Mouse (Mus musculus): ENCODE data around the gene Ubxn11.

- TF ChIP-seq CTCF (IDR thresholded peaks at IDR 0.05; ENCODE audit: control insufficient read depth, insufficient read depth, insufficient replicate concordance, low read depth, low read length) (no peak), POLR2A (IDR thresholded peaks at IDR 0.05; ENCODE audit: control insufficient read depth, low read depth, low read length) (no peak)
These were observed 36.9 kb upstream of the Ubxn11 start for GRCm38 (mm10) chr4:134065431-134066004.
